Mouse (Mus musculus): ENCODE measurements at regions not wholly inside any gene's neighbourhood (a gene's known extent, or its start where the extent isn't known, plus 50 kb on each side); places are given as distances from the start of the nearest gene placed in this dataset.

GRCm38 (mm10) chr9:117863944-117864343 is 176.4 kb upstream of the Azi2 start:
- no peak for DNase-seq

GRCm38 (mm10) chr9:117863318-117863717 is 177.0 kb upstream of the Azi2 start:
- no peak for DNase-seq

GRCm38 (mm10) chr9:117859580-117860045 is 180.7 kb upstream of the Azi2 start:
- peak; percentile 78 for DNase-seq

- no peak for DNase-seq
Observed at GRCm38 (mm10) chr9:117843531-117843930, 196.8 kb upstream of the Azi2 start.

GRCm38 (mm10) chr9:117836696-117837380 is 203.5 kb upstream of the Azi2 start:
- DNase-seq = no peak

GRCm38 (mm10) chr9:117833586-117833985 is 203.9 kb upstream of the Rbms3 start:
- no peak for DNase-seq

GRCm38 (mm10) chr9:117814661-117815060 is 184.9 kb upstream of the Rbms3 start:
- no peak for DNase-seq

- peak; percentile 53 for DNase-seq
Observed at GRCm38 (mm10) chr9:117813216-117813615, 183.5 kb upstream of the Rbms3 start.

- no peak for DNase-seq
Observed at GRCm38 (mm10) chr9:117805812-117806211, 176.1 kb upstream of the Rbms3 start.

GRCm38 (mm10) chr9:117784186-117784591 is 154.5 kb upstream of the Rbms3 start:
- DNase-seq = no peak

GRCm38 (mm10) chr9:117754651-117755050 is 124.9 kb upstream of the Rbms3 start:
- DNase-seq = no peak

- no peak for DNase-seq
Observed at GRCm38 (mm10) chr9:117753466-117753865, 123.8 kb upstream of the Rbms3 start.

GRCm38 (mm10) chr9:117744906-117745305 is 115.2 kb upstream of the Rbms3 start:
- no peak for DNase-seq

- no peak for DNase-seq
Observed at GRCm38 (mm10) chr9:117729366-117729765, 99.7 kb upstream of the Rbms3 start.

GRCm38 (mm10) chr9:117720161-117720598 is 90.5 kb upstream of the Rbms3 start:
- peak; percentile 9 for DNase-seq

- DNase-seq = no peak
Observed at GRCm38 (mm10) chr9:117717346-117717745, 87.6 kb upstream of the Rbms3 start.

- DNase-seq = no peak
Observed at GRCm38 (mm10) chr9:117716476-117716875, 86.8 kb upstream of the Rbms3 start.

- DNase-seq = peak; percentile 26
Observed at GRCm38 (mm10) chr9:117714741-117715675, 85.3 kb upstream of the Rbms3 start.

GRCm38 (mm10) chr9:117713121-117713520 is 83.4 kb upstream of the Rbms3 start:
- DNase-seq = no peak

- no peak for DNase-seq
Observed at GRCm38 (mm10) chr9:117711793-117712192, 82.1 kb upstream of the Rbms3 start.

- DNase-seq = no peak
Observed at GRCm38 (mm10) chr9:117710966-117711365, 81.3 kb upstream of the Rbms3 start.

- no peak for DNase-seq
Observed at GRCm38 (mm10) chr9:117709677-117710076, 80.0 kb upstream of the Rbms3 start.

GRCm38 (mm10) chr9:117693001-117693400 is 63.3 kb upstream of the Rbms3 start:
- no peak for DNase-seq

- DNase-seq = no peak
Observed at GRCm38 (mm10) chr9:117692486-117692885, 62.8 kb upstream of the Rbms3 start.

Measured in lung, postnatal 36 days (tissue).